Mouse (Mus musculus): ENCODE data around the gene Krt7.

Krt7 gene

DNA sequence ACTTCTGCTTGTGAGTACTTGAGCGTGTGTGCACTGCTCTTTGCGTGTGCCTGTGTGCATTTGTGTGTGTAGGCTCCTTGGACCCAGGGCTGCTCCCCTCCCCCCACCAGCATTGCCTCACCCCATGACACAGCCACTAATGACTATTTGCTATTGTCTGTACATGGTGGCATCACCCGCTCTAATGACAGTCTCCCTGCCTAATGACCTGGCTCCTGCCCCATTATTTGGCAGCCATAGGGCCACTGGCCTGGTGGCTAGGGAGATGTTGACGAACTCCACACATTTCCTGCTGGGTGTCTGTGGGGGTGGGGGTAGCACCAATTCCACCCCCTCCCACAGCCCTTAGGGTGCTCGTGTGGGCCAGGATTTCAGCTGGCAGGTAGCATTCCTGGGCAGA lies 32.2 kb upstream of the Krt7 start:
- no peak for DNase-seq

DNA sequence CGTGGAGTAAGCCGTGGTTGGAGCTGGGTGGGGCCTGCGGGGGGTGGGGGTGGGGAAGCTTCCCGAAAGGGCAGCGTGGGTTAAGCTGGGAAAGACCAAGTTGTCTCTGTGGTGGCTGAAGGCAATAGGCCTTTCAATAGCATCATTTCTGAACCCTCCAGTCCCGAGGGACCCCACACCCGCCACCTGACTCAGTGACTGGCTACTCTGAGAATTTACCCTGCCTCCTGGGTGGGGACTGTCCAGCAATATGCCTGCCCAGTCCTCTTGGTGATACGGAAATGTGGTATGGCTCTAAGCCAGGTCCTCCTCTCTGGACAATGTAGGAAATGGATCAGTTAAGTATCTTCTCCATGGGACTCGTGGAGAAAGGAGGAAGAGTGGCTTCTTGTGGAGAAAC lies 29.1 kb upstream of the Krt7 start:
- no peak for DNase-seq

DNA sequence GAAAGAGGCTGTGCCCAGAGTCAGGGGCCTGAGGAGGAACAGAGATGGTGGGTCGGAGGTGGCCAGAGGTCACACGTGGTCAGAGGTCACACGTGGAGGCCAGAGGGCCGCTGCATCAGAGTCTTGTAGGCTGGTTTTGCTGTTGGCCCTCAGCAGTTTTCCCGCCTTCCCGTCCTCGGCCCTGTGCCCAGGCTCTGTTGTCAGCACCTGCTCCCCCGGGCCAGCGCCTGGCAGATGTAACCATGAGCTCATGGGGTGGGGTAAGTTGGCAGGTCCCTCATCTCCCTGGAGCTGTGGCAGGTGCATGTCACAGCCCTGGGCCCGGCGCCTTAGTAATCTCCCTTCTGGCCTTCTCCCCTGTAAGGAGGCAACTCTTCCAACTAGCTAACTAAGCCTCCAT lies 28.0 kb upstream of the Krt7 start:
- DNase-seq: no peak

GRCm38 (mm10) chr15:101384610-101385009 lies 26.2 kb upstream of the Krt7 start:
- no peak for DNase-seq

DNA sequence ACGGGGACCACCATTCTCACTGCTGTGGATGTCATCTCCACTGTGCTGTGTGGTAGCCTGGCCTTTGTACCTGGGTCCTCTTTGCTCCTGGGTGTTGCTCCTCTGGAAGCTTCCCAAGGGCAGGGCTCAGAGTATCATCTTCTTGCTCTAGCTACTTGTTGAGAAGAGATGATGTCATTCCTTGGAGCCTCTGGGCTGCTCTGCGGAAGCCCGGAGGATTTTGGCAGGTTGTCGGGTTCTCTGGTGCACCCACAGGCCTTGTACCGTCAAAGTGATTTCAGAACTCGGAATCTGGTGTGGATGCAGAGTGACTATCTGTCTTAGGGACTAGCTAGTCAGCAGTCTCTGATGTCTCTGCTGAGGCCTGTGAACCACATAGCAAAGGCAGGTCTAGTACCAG lies 25.8 kb upstream of the Krt7 start:
- DNase-seq: no peak

- no peak for DNase-seq
Observed at GRCm38 (mm10) chr15:101387176-101387575, 23.7 kb upstream of the Krt7 start.

GRCm38 (mm10) chr15:101388034-101388541 lies 22.8 kb upstream of the Krt7 start:
- no peak for DNase-seq

DNA sequence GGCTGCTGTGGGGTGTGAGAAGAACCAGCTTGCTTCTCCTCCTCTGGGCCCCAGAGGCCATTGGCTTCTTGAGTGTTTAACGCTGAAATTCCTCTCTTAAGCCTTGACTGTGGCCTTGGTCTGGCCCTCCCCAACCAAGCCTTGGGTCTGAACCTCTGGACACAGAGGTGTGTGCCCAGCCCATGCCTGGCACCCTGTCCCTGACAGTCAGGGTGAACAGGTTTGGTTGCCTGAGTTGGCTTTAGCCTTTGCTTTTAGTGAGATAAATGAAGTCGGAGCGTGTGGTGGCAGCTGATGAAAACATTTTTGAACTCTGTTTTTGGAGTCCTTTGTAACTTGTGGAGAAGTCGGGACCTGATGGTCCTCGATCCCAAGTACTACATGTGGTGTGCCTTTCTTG lies 20.6 kb upstream of the Krt7 start:
- DNase-seq: no peak

- DNase-seq: no peak
Observed at GRCm38 (mm10) chr15:101392251-101392650, 18.6 kb upstream of the Krt7 start.

DNA sequence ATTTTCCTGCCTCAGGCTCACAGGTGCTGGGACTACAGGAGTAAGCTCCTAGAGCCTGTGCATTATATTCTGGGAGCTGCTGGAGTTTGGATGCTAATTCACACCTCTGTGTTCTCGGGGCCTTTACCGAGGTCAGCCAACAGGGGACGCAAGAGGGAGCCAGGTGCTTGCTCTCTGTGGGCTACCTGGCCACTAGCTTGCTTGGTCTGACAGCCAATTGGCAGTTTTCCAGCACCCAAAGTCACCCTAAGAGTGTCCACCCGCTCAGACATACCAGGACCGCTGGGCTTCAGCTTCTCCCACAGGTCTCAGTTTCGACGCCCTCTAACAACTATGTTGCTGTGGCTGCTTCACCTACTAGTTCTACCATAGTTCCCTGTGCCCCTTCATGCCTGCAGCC lies 15.9 kb upstream of the Krt7 start:
- DNase-seq: no peak

- DNase-seq: no peak
Observed at GRCm38 (mm10) chr15:101396466-101396865, 14.4 kb upstream of the Krt7 start.

- DNase-seq: no peak
Observed at GRCm38 (mm10) chr15:101396921-101397320, 13.9 kb upstream of the Krt7 start.

- no peak for DNase-seq
Observed at GRCm38 (mm10) chr15:101397683-101398082, 13.2 kb upstream of the Krt7 start.

GRCm38 (mm10) chr15:101398269-101398668 lies 12.6 kb upstream of the Krt7 start:
- no peak for DNase-seq

DNA sequence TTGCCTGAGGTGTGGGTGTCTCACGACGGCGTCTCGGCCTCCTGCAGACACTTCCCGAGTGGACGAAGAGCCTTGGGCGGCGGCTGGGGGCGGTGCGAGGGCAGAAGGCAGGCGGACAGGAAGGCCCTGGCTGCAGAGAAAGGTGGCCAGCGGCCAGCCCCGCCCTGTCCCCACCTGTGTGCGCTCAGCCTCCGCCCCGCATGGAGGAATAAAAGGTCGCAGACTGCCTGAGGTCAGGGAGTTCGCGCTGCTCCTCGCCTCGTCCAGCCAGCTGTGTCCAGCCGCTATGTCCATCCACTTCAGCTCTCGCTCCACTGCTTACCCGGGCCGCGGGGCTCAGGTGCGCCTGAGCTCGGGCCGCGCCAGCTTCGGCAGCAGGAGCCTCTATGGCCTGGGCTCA lies 1.3 kb downstream of the Krt7 start:
- no peak for DNase-seq

GRCm38 (mm10) chr15:101413916-101414635 lies 3.2 kb downstream of the Krt7 start:
- DNase-seq: no peak

GRCm38 (mm10) chr15:101414807-101415565 lies 4.1 kb downstream of the Krt7 start:
- no peak for DNase-seq

DNA sequence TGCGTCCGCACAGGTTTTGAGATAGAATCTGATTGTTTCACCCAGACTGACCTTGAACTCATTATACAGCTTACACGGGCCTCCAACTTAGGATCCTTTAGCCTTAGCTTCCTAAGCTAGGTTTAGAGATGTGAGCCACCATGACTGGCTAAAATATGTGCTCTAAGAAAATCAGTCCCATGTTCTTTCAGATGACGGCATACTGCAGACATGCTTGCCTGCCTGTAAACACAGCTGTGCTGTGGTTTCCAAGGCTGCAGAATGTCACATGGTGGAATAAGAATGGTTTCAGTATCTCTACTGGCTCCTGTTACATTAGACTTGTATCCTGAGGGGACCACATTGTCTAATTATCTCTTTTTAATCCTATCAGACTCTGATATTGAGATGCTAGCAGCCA lies 8.1 kb downstream of the Krt7 start:
- DNase-seq: no peak

- peak; percentile 30 for DNase-seq
Observed at GRCm38 (mm10) chr15:101420903-101421302, 10.1 kb downstream of the Krt7 start.

DNA sequence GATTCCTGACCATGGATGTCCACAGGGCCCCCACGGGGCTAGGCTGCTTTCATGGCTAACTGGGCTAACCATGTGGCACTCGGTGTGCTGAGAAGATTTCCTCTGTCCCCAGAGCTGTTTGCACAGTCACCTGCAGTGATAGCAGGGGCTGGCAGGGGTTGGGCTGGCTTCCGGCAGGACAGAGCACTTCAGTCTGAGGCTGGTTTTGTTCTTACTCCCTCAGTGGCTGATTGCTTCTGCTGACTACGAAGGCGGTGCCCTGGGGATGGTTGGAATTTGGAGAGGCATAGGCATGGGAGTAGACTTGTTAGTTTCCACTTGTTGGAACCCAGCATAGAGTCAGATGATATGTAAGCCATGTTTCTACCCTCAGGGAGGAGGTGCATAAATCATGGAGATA lies 14.1 kb downstream of the Krt7 start:
- no peak for DNase-seq

GRCm38 (mm10) chr15:101436611-101437010 lies 25.8 kb downstream of the Krt7 start:
- no peak for DNase-seq

GRCm38 (mm10) chr15:101438555-101438954 lies 27.7 kb downstream of the Krt7 start, which contains the start of gene Krt87:
Krt87 (minus strand) TSS chr15:101438804.
- DNase-seq: peak; percentile 15

DNA sequence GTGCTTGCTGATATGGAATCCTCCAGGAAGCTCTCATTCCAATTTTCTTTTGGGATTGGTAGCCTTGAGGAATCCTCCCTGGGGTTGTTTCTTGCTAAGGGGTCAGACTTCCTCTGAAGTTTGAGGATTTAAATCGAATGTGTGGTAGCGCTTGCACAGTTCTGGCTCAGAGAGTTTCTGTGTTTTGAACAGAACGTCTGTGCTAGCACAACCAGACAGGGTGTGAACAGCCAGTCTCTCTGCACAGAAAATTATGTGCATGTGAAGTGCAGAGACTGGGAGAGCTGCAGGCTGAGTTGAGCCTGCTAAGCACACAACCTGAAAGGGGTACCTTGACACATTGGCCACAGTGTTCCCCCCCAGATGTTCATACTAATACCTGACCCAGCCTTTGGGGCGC lies 30.0 kb downstream of the Krt7 start:
- DNase-seq: no peak

DNA sequence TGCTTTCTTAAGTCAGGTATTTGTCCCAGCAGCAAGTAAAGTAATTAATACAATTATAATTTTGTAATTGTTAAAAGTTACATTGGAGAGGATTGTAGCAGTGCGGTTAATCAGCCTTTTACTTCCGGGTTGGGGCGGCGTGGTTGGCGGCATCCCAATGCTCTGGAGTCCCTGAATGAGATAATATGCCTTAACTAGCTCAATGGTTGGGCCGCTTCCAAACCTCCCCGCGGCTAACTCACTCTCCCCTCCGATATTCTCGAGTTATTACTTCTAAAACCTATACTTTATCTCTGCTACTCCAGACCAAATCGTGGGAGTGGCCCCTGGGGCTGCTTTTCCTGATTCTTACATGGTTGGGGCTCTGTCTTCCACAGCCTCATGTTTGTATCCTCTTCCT lies 35.7 kb downstream of the Krt7 start:
- peak; percentile 33 for DNase-seq

All from right cerebral cortex, postnatal 4 days (tissue).